Mouse (Mus musculus) G1E (cell line): ENCODE results near the gene Hmgcl. TPM values are rescaled to one million over a fixed set of nuclear protein-coding genes. Genes with fewer than 3 reads are reported as not detected.
"Not testable (repeated sequence)": the region's sequence is repeated elsewhere in the genome, so short reads cannot be mapped to it uniquely, and the experiment has no call there.

Experiments
- ATAC-seq: 2 replicates; pipeline ENCODE4 v1.8.0; 2016; ENCODE audit warnings: mild to moderate bottlenecking; ENCODE audit not compliant: insufficient number of reproducible peaks, poor library complexity, low FRiP score, severe bottlenecking; ENCODE audit errors: extremely low read depth
- DNase-seq: peaks from one replicate; pipeline ENCODE4 v3.0.0; 2012; ENCODE audit warnings: low spot score
- H3K27me3 ChIP-seq: 2 replicates; pipeline ENCODE4 v1.6.1; 2012; ENCODE audit warnings: mild to moderate bottlenecking, low read length, inconsistent platforms; ENCODE audit not compliant: insufficient read depth
- H3K36me3 ChIP-seq: replicated peaks from 2 replicates; pipeline ENCODE3; 2012; ENCODE audit warnings: mild to moderate bottlenecking, inconsistent platforms
- H3K4me1 ChIP-seq: 2 replicates; pipeline ENCODE4 v1.6.1; 2012; ENCODE audit warnings: low read depth, low read length, inconsistent platforms, mixed read lengths; ENCODE audit not compliant: insufficient read depth
- H3K4me3 ChIP-seq: 2 replicates; pipeline ENCODE4 v1.5.1; 2012; ENCODE audit warnings: low read depth, mild to moderate bottlenecking, inconsistent platforms, low read length, moderate library complexity, mixed read lengths
- H3K9me3 ChIP-seq: replicated peaks from 2 replicates; pipeline ENCODE4 v1.6.1; 2012; ENCODE audit warnings: inconsistent platforms
- CTCF ChIP-seq: IDR thresholded peaks from 2 replicates; pipeline ENCODE4 v1.5.1; 2012; ENCODE audit warnings: low read depth, low read length, inconsistent platforms, mixed read lengths
- GATA1 ChIP-seq: IDR thresholded peaks from 2 replicates; pipeline ENCODE4 v1.6.1; 2012; ENCODE audit warnings: borderline replicate concordance, low read length, inconsistent platforms, mixed read lengths
- GATA2 ChIP-seq: IDR thresholded peaks from 2 replicates; pipeline ENCODE4 v1.6.1; 2012; ENCODE audit warnings: low read depth, low read length, inconsistent platforms, borderline replicate concordance
- POLR2AphosphoS5 ChIP-seq: IDR thresholded peaks from 2 replicates; pipeline ENCODE4 v1.6.1; 2012; ENCODE audit warnings: low read depth, low read length, inconsistent platforms; ENCODE audit not compliant: insufficient replicate concordance
- TAL1 ChIP-seq: conservative IDR thresholded peaks from 2 replicates; pipeline ENCODE4 v1.6.1; 2012; ENCODE audit warnings: low read depth, low read length, inconsistent platforms, mixed read lengths
- polyA plus RNA-seq: library from polyadenylated mRNA; stranded (reverse); fragments of >175 nt; gene quantifications from 2 replicates; pipeline ENCODE4 v1.2.3, GENCODE M21; 2012
- total RNA-seq, 2 experiments: library from RNA; stranded (forward) in 1 of 2; stranded (reverse) in 1 of 2; fragments of 200-1000 nt in 1 of 2; fragments of >200 nt in 1 of 2; fragmentation: Nextera tagmentation in 1 of 2; gene quantifications; 2 replicates each; pipeline ENCODE4 v1.2.3; 2014 to 2017

Gene Hmgcl
- total and polyA plus RNA-seq, 3 experiments: 22.2 to 39.1 (median 33.3) TPM

DNA sequence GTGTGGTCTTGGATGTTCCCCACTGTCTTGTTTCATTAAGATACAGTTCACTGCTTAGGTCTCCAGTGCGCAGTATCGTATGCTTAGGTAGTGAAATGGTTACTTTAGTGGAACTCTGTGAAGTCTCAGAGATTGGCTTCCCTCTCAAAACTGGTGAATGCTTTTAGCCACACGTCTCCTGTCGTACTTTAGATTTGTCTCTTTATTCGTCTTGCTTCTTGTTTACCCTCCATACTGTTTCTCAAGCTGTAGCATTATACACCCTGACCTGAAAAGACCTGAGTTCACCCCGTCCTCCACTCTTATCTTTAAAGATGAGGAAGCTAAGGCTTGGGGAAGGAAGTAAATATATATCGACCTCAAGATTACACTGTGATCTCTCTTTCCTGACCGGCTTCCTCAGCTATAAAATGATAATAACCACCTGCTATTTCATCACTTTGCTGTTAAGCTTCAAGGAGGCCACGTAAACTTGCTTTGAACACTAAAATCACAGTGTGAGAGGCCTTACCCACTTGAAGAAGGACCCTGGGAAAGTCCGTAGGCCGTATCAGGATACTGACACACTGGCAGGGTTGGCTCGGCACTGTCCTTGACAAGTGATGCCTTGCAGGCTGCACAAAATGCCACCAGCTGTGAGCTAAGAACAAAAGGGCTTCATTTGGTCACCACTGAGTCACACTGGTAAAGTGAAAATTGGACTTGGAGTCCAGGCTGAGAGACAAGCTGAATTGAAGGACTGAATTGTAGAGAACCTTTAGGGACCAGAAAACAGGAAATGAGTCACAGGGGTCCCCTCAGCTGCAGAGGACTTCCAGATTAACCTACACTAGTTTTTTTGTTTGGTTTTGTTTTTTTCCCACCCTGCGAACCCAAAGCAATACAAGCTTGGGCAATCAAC, 26.9 kb downstream of the Hmgcl start:
- TF ChIP-seq GATA2 (no peak), POLR2AphosphoS5 (no peak), GATA1 (no peak), TAL1 (no peak), CTCF (no peak)
- no peak for DNase-seq
- no peaks in the 10 kb centered on the region for H3K27me3 ChIP-seq
- peak overlapping the region; percentile 95 for H3K4me3 ChIP-seq
- no peaks in the 10 kb centered on the region for H3K9me3 ChIP-seq
- ATAC-seq: no peak; the same call in 1 of the 2 replicates
- peaks cover 78% of the 10 kb centered on the region for H3K36me3 ChIP-seq
- H3K4me1 ChIP-seq: peaks cover 62% of the 10 kb centered on the region

DNA sequence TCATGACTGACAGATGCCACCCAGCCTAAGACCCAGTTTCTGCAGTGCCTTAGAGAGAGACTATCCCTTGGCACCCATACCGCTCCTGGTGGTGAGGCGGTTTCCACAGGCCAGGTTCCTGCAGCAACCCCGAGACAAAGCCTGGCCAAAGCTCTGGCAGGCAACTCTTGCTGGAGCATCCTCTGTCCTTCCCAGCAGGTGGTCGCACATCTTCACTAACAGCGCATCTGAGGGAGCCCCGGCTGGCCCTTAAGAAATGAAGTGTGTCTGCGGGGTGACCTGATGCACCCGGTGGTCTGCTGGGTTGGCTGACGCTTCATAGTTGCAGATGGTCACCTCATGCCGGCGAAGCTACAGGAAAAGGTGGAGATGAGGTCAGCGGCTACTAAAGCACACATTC, 29.9 kb downstream of the Hmgcl start:
- Histone ChIP-seq H3K36me3 (peaks cover 74% of the 10 kb centered on the region), H3K27me3 (no peaks in the 10 kb centered on the region), H3K9me3 (no peaks in the 10 kb centered on the region), H3K4me1 (peaks cover 45% of the 10 kb centered on the region), H3K4me3 (no peak overlapping the region)
- DNase-seq (no peak), ATAC-seq (no peak)
- TF ChIP-seq POLR2AphosphoS5 (no peak), CTCF (no peak), GATA2 (no peak), GATA1 (no peak), TAL1 (no peak)

DNA sequence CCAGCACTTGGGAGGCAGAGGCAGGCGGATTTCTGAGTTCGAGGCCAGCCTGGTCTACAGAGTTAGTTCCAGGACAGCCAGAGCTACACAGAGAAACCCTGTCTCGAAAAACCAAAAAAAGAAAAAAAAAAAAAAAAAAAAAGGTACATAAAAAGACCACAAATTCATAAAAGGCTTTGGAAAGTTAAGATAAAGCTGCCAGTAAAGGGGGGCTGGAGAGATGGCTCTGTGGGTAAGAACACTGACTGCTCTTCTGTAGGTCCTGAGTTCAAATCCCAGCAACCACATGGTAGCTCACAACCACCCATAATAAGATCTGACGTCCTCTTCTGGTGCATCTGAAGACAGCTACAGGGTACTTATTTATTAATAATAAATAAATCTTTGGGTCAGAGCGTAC, 34.0 kb downstream of the Hmgcl start:
- not testable (repeated sequence) for H3K9me3 ChIP-seq, H3K27me3 ChIP-seq, DNase-seq, H3K4me3 ChIP-seq, ATAC-seq
- peaks cover 36% of the 10 kb centered on the region for H3K4me1 ChIP-seq
- peaks cover 88% of the 10 kb centered on the region for H3K36me3 ChIP-seq

DNA sequence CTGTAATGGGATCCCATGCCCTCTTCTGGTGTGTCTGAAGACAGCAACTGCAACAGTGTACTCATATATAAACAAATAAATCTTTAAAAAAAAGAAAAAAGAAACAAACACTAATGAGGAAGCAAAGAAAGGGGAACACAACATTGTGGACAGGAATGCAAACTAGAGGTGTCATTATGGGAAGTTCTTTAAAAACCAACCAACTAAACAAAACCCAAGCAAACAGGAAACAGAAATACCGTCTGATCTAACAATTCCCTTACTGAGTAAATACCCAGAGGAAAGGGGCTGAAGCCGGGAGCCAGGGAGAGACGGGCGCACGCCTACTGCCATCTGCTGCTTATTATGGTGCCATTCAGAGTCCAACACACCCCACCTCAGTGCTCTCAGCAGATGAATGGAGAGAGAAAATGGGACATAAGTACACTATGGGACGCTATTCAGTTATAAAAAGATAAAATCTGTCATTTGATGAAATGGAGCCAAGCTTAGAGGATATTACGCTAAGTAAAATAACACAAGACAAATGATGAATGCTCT, 35.3 kb downstream of the Hmgcl start:
- DNase-seq: no peak
- H3K27me3 ChIP-seq: no peaks in the 10 kb centered on the region
- no peaks in the 10 kb centered on the region for H3K9me3 ChIP-seq
- H3K4me1 ChIP-seq: peaks cover 47% of the 10 kb centered on the region
- H3K36me3 ChIP-seq: peaks cover 82% of the 10 kb centered on the region
- ATAC-seq: no peak
- TF ChIP-seq GATA2 (no peak), GATA1 (no peak), TAL1 (no peak), CTCF (no peak), POLR2AphosphoS5 (no peak)
- H3K4me3 ChIP-seq: no peak overlapping the region

DNA sequence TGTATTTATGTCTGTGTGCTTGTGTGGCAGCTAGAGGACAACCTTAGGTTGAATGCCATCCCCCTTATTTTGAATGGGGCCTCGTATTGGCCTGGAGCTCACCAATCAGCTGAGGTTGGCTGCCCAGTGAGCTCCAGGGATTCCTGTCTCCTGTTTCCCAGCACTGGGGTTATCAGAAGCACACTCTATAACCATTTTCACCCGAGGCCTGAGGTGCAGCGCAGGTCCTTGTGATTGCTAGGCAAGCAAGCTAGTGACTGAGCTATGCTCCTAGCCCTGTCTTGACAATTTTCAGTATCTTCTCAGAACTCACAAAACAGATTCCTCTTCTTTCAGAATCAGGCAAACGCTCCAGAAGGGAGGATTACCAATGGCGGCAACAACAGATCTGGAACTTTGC, 38.3 kb downstream of the Hmgcl start:
- peaks cover 56% of the 10 kb centered on the region for H3K4me1 ChIP-seq
- no peak overlapping the region; the same call in 1 of the 2 replicates for H3K4me3 ChIP-seq
- no peak for TF ChIP-seq GATA2
- no peak for TF ChIP-seq CTCF
- TF ChIP-seq GATA1: no peak
- TF ChIP-seq TAL1: no peak
- TF ChIP-seq POLR2AphosphoS5: no peak
- ATAC-seq (no peak), DNase-seq (no peak)
- no peaks in the 10 kb centered on the region for H3K9me3 ChIP-seq
- H3K36me3 ChIP-seq: peaks cover 57% of the 10 kb centered on the region
- no peaks in the 10 kb centered on the region for H3K27me3 ChIP-seq

DNA sequence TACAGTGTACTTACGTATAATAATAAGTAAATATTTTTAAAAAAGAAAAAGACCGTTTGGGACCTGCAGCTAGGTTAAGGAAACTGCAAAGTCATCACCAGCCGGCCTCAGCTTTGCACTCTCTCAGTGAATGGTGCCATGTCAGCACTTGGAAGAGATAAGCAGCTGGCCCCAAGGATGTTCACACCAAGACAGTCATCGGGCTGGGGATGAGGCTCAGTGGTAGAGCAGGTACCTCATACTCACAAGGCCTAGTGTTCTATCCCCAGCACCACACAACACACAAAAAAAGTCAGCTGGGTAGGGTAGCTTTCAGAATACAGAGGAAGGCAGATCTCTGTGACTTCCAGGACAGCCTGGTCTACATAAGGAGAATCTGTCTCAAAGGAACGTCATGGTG, 38.9 kb downstream of the Hmgcl start:
- H3K4me1 ChIP-seq: peaks cover 56% of the 10 kb centered on the region
- TF ChIP-seq CTCF (no peak), TAL1 (peak; percentile 72)
- H3K4me3 ChIP-seq: peak overlapping the region; percentile 39; the same call in 1 of the 2 replicates
- peak; percentile 70; the same call in 1 of the 2 replicates for ATAC-seq
- H3K36me3 ChIP-seq: peaks cover 54% of the 10 kb centered on the region
- H3K27me3 ChIP-seq: no peaks in the 10 kb centered on the region
- no peaks in the 10 kb centered on the region for H3K9me3 ChIP-seq
- DNase-seq: peak; percentile 41
